Mouse (Mus musculus) CH12.LX (cell line): Measurements from ENCODE around the gene Gp5.

ENCODE experiments used
- MXI1 ChIP-seq: IDR thresholded peaks from 2 replicates; pipeline ENCODE4 v1.6.1; 2011; ENCODE audit warnings: mild to moderate bottlenecking, low read depth, low read length, improper control_type of control experiment
- POLR2A ChIP-seq: IDR thresholded peaks from 2 replicates; pipeline ENCODE4 v1.6.1; 2011; ENCODE audit warnings: low read depth, mild to moderate bottlenecking, improper control_type of control experiment, low read length
- RAD21 ChIP-seq: IDR thresholded peaks from 2 replicates; pipeline ENCODE4 v1.6.1; 2011; ENCODE audit warnings: low read depth, mild to moderate bottlenecking, low read length, improper control_type of control experiment, moderate library complexity
- USF1 ChIP-seq: IDR thresholded peaks from 2 replicates; pipeline ENCODE4 v1.6.1; 2014; ENCODE audit warnings: low read depth, mild to moderate bottlenecking, inconsistent platforms, low read length, improper control_type of control experiment
- ZNF384 ChIP-seq: IDR thresholded peaks from 2 replicates; pipeline ENCODE4 v1.6.1; 2012; ENCODE audit warnings: low read depth, low read length, improper control_type of control experiment, inconsistent platforms

- no peak for TF ChIP-seq ZNF384
- TF ChIP-seq MXI1, result no peak
- no peak for TF ChIP-seq POLR2A
- TF ChIP-seq USF1, result no peak
- no peak for TF ChIP-seq RAD21
These were observed 4.5 kb downstream of the Gp5 start for GRCm38 (mm10) chr16:30306102-30306501.
